Mouse (Mus musculus) E14TG2a.4 (cell line): Measurements from ENCODE around the gene Tmod2.
"Not testable (repeated sequence)": the region's sequence is repeated elsewhere in the genome, so short reads cannot be mapped to it uniquely, and the experiment has no call there.

ENCODE experiments used
- H3K27me3 ChIP-seq: 2 replicates; pipeline ENCODE4 v1.6.1; 2014; ENCODE audit warnings: low read length, control low read depth; ENCODE audit not compliant: insufficient read depth
- H3K36me3 ChIP-seq: 2 replicates; pipeline ENCODE4 v1.6.1; 2014; ENCODE audit warnings: low read length, control low read depth; ENCODE audit not compliant: insufficient read depth
- H3K4me1 ChIP-seq: replicated peaks from 2 replicates; pipeline ENCODE4 v1.6.1; 2014; ENCODE audit warnings: low read depth, low read length, control low read depth
- H3K4me3 ChIP-seq: replicated peaks from 2 replicates; pipeline ENCODE4 v1.5.1; 2014; ENCODE audit warnings: mild to moderate bottlenecking, low read length
- H3K9me3 ChIP-seq: 2 replicates; pipeline ENCODE4 v1.6.1; 2014; ENCODE audit warnings: low read length, control low read depth
- CTCF ChIP-seq: conservative IDR thresholded peaks from 2 replicates; pipeline ENCODE4 v1.5.1; 2014; ENCODE audit warnings: low read length
- NANOG ChIP-seq: IDR thresholded peaks from 2 replicates; pipeline ENCODE4 v1.6.1; 2014; ENCODE audit warnings: borderline replicate concordance, low read length, mixed read lengths
- POU5F1 ChIP-seq: IDR thresholded peaks from 2 replicates; pipeline ENCODE4 v1.6.1; 2014; ENCODE audit warnings: low read length, borderline replicate concordance

Gene Tmod2

GRCm38 (mm10) chr9:75632111-75632510 is 21.0 kb upstream of the Tmod2 start:
- Histone ChIP-seq H3K27me3 (peaks cover 14% of the 10 kb centered on the region), H3K9me3 (no peaks in the 10 kb centered on the region), H3K36me3 (no peaks in the 10 kb centered on the region), H3K4me3 (no peak overlapping the region), H3K4me1 (no peaks in the 10 kb centered on the region)
- no peak for TF ChIP-seq CTCF
- no peak for TF ChIP-seq POU5F1
- no peak for TF ChIP-seq NANOG

GRCm38 (mm10) chr9:75630823-75631454 is 19.8 kb upstream of the Tmod2 start:
- H3K27me3 ChIP-seq, result peaks cover 25% of the 10 kb centered on the region
- H3K9me3 ChIP-seq, result no peaks in the 10 kb centered on the region
- H3K36me3 ChIP-seq, result no peaks in the 10 kb centered on the region
- TF ChIP-seq CTCF (no peak), NANOG (no peak), POU5F1 (no peak)
- no peak overlapping the region for H3K4me3 ChIP-seq
- H3K4me1 ChIP-seq, result peaks cover 9% of the 10 kb centered on the region; the same call in 1 of the 2 replicates

- TF ChIP-seq CTCF (no peak), POU5F1 (no peak), NANOG (no peak)
- Histone ChIP-seq H3K4me3 (peak overlapping the region; percentile 88), H3K36me3 (no peaks in the 10 kb centered on the region), H3K9me3 (no peaks in the 10 kb centered on the region), H3K4me1 (peaks cover 13% of the 10 kb centered on the region), H3K27me3 (peaks cover 54% of the 10 kb centered on the region)
These were observed 15.1 kb upstream of the Tmod2 start for GRCm38 (mm10) chr9:75626308-75626604.

GRCm38 (mm10) chr9:75625556-75626307 is 14.6 kb upstream of the Tmod2 start, which contains the start of gene Lysmd2:
TSS of gene Lysmd2 (plus strand) at chr9:75625741.
- H3K4me3 ChIP-seq, result peak within 1 kb of the TSS; percentile 88
- no peaks in the 10 kb centered on the region for H3K9me3 ChIP-seq
- peaks cover 13% of the 10 kb centered on the region for H3K4me1 ChIP-seq
- no peaks in the 10 kb centered on the region for H3K36me3 ChIP-seq
- H3K27me3 ChIP-seq, result peaks cover 54% of the 10 kb centered on the region
- TF ChIP-seq POU5F1 (no peak), NANOG (no peak), CTCF (no peak)

- TF ChIP-seq NANOG (no peak), POU5F1 (no peak), CTCF (no peak)
- H3K4me3 ChIP-seq, result peak overlapping the region; percentile 88
- peaks cover 13% of the 10 kb centered on the region for H3K4me1 ChIP-seq
- H3K27me3 ChIP-seq, result peaks cover 54% of the 10 kb centered on the region
- H3K36me3 ChIP-seq, result no peaks in the 10 kb centered on the region
- H3K9me3 ChIP-seq, result 0 out of 2 replicates have a peak, but pooled peaks cover 4% of the 10 kb centered on the region
These were observed 13.9 kb upstream of the Tmod2 start for GRCm38 (mm10) chr9:75624983-75625555.

- no peak for TF ChIP-seq CTCF
- no peak for TF ChIP-seq POU5F1
- no peak for TF ChIP-seq NANOG
- Histone ChIP-seq H3K36me3 (no peaks in the 10 kb centered on the region), H3K9me3 (0 out of 2 replicates have a peak, but pooled peaks cover 4% of the 10 kb centered on the region), H3K4me3 (no peak overlapping the region), H3K4me1 (peaks cover 8% of the 10 kb centered on the region), H3K27me3 (peaks cover 33% of the 10 kb centered on the region)
These were observed 10.3 kb upstream of the Tmod2 start for GRCm38 (mm10) chr9:75621428-75621827.

- H3K4me1 ChIP-seq, H3K9me3 ChIP-seq, H3K36me3 ChIP-seq, H3K4me3 ChIP-seq: not testable (repeated sequence)
- peaks cover 22% of the 10 kb centered on the region for H3K27me3 ChIP-seq
These were observed 8.6 kb upstream of the Tmod2 start for GRCm38 (mm10) chr9:75619761-75620160.

- peaks cover 14% of the 10 kb centered on the region for H3K27me3 ChIP-seq
- H3K4me3 ChIP-seq, result no peak overlapping the region
- no peaks in the 10 kb centered on the region for H3K36me3 ChIP-seq
- H3K4me1 ChIP-seq, result no peaks in the 10 kb centered on the region
- H3K9me3 ChIP-seq, result peaks cover 4% of the 10 kb centered on the region; the same call in 1 of the 2 replicates
- TF ChIP-seq CTCF, result no peak
- TF ChIP-seq POU5F1, result no peak
- no peak for TF ChIP-seq NANOG
These were observed 7.8 kb upstream of the Tmod2 start for GRCm38 (mm10) chr9:75618836-75619400.
